Mouse (Mus musculus): Measurements from ENCODE around the gene Polr3b. TPM values are rescaled to one million over a fixed set of nuclear protein-coding genes. Genes with fewer than 3 reads are reported as not detected.

Gene Polr3b
- 9.5 and 10.3 TPM in 2 replicates for polyA plus RNA-seq (2012; rRNA removed)

GRCm38 (mm10) chr10:84621826-84622790 is at the start of gene Polr3b:
Polr3b (plus strand) TSS chr10:84622292.

GRCm38 (mm10) chr10:84576395-84577070 is 45.6 kb upstream of the Polr3b start, which contains the start of gene Tcp11l2:
Tcp11l2 (plus strand) TSS chr10:84576626.

GRCm38 (mm10) chr10:84755786-84756203 is 133.7 kb downstream of the Polr3b start, which contains the start of gene Rfx4:
Rfx4 (plus strand) TSS chr10:84756062.

Other genes starting within 250 kb of the Polr3b start
- gene Nuak1, start 181.7 kb upstream of the Polr3b start, polyA plus RNA-seq (2012; rRNA removed) = 35.1 and 38.2 TPM in 2 replicates
- gene Ckap4, start 88.2 kb upstream of the Polr3b start, polyA plus RNA-seq (2012; rRNA removed) = 38.8 and 39.8 TPM in 2 replicates
- gene Tcp11l2, start 45.7 kb upstream of the Polr3b start, polyA plus RNA-seq (2012; rRNA removed) = 19.9 and 23.9 TPM in 2 replicates
- gene Rfx4, start 133.8 kb downstream of the Polr3b start, polyA plus RNA-seq (2012; rRNA removed) = 10.0 and 12.0 TPM in 2 replicates

Measured in central nervous system, embryonic 18 days (tissue).